Mouse (Mus musculus) macrophage (primary cell): ENCODE data around the gene Ak6. TPM values are rescaled to one million over a fixed set of nuclear protein-coding genes. Genes with fewer than 3 reads are reported as not detected.

ENCODE experiments used
- H3K27ac ChIP-seq: fragments of 350-480 bp; formaldehyde crosslinking; 2 replicates; pipeline ENCODE4 v1.9.0; 2021
- H3K36me3 ChIP-seq: fragments of 350-480 bp; formaldehyde crosslinking; 2 replicates; pipeline ENCODE4 v1.9.0; 2021; ENCODE audit errors: inconsistent target
- H3K4me3 ChIP-seq: fragments of 350-480 bp; formaldehyde crosslinking; 2 replicates; pipeline ENCODE4 v1.9.0; 2021; ENCODE audit errors: inconsistent target
- H3K79me2 ChIP-seq: fragments of 350-480 bp; formaldehyde crosslinking; 2 replicates; pipeline ENCODE4 v1.9.0; 2021; ENCODE audit errors: inconsistent target
- WGBS: methylation state at CpG from one replicate; pipeline ENCODE4 v1.1.7; 2026; ENCODE audit warnings: inconsistent platforms; ENCODE audit not compliant: missing documents; 5-methylcytosine and 5-hydroxymethylcytosine counted together
- polyA plus RNA-seq: library from polyadenylated mRNA; stranded (reverse); fragments of 250-400 nt; gene quantifications from 3 replicates; pipeline ENCODE4 v1.2.4, GENCODE M21; 2018; ENCODE audit warnings: inconsistent platforms

The Ak6 gene
- polyA plus RNA-seq, 1 experiment from 2014 or later, result 163 TPM

GRCm38 (mm10) chr13:100697541-100697940, 46.8 kb downstream of the Ak6 start:
- peaks cover 28% of the 10 kb centered on the region; the same call in 1 of the 2 replicates for H3K36me3 ChIP-seq
- WGBS, result 40% methylated on average over 3 of the region's 3 CpGs
- H3K4me3 ChIP-seq, result no peak overlapping the region
- H3K27ac ChIP-seq, result no peak overlapping the region
- no peaks in the 10 kb centered on the region for H3K79me2 ChIP-seq

- WGBS, result 88% methylated on average over 9 of the region's 10 CpGs
- no peak overlapping the region for H3K4me3 ChIP-seq
- no peaks in the 10 kb centered on the region for H3K79me2 ChIP-seq
- H3K36me3 ChIP-seq, result peaks cover 41% of the 10 kb centered on the region
- H3K27ac ChIP-seq, result no peak overlapping the region
Measured at GRCm38 (mm10) chr13:100698866-100699265, 48.1 kb downstream of the Ak6 start.

GRCm38 (mm10) chr13:100703468-100703867, 52.7 kb downstream of the Ak6 start:
- WGBS, result 100% methylated on average over 2 of the region's 2 CpGs
- Histone ChIP-seq H3K79me2 (no peaks in the 10 kb centered on the region), H3K36me3 (peaks cover 70% of the 10 kb centered on the region), H3K27ac (no peak overlapping the region), H3K4me3 (no peak overlapping the region)

- WGBS, result 96% methylated on average over 7 of the region's 7 CpGs
- no peaks in the 10 kb centered on the region for H3K79me2 ChIP-seq
Measured at GRCm38 (mm10) chr13:100706206-100706605, 55.4 kb downstream of the Ak6 start.

GRCm38 (mm10) chr13:100715467-100715866, 64.7 kb downstream of the Ak6 start:
- Histone ChIP-seq H3K36me3 (peaks cover 43% of the 10 kb centered on the region), H3K27ac (no peak overlapping the region), H3K4me3 (no peak overlapping the region), H3K79me2 (no peaks in the 10 kb centered on the region)
- WGBS, result 87% methylated on average over 6 of the region's 6 CpGs

More at GRCm38 (mm10) chr13:100706206-100706605, 55.4 kb downstream of the Ak6 start:
- peaks cover 89% of the 10 kb centered on the region for H3K36me3 ChIP-seq
- H3K4me3 ChIP-seq, result no peak overlapping the region
- no peak overlapping the region for H3K27ac ChIP-seq

Other genes starting within 250 kb of the Ak6 start
- gene Naip1, start 198.1 kb upstream of the Ak6 start, polyA plus RNA-seq, result 0.05 to 0.19 TPM (median 0.13 TPM) in 3 replicates
- 16.6 to 20.4 TPM (median 17.7 TPM) in 3 replicates for gene Gtf2h2, start 158.4 kb upstream of the Ak6 start, polyA plus RNA-seq
- not detected in 3 replicates for gene Ocln, start 98.3 kb upstream of the Ak6 start, polyA plus RNA-seq
- 0.15 to 0.27 TPM in 2 of 3 replicates, not detected in the other for gene Marveld2, start 34.0 kb upstream of the Ak6 start, polyA plus RNA-seq
- 19.7 to 30.9 TPM (median 22.6 TPM) in 3 replicates for gene Rad17, start 72 bp downstream of the Ak6 start, polyA plus RNA-seq
- gene Taf9, start 600 bp downstream of the Ak6 start, polyA plus RNA-seq, result 4.5 to 10.7 TPM (median 5.4 TPM) in 3 replicates
- gene Ccdc125, start 18.7 kb downstream of the Ak6 start, polyA plus RNA-seq, result 5.5 to 12.5 TPM (median 5.9 TPM) in 3 replicates
- gene Cdk7, start 80.0 kb downstream of the Ak6 start, polyA plus RNA-seq, result 15.2 to 26.0 TPM (median 24.2 TPM) in 3 replicates
- 71.3 to 93.3 TPM (median 80.4 TPM) in 3 replicates for gene Mrps36, start 93.7 kb downstream of the Ak6 start, polyA plus RNA-seq
- 0.86 to 7.4 TPM (median 4.3 TPM) in 3 replicates for gene Cenph, start 124.9 kb downstream of the Ak6 start, polyA plus RNA-seq
- gene Ccnb1, start 135.6 kb downstream of the Ak6 start, polyA plus RNA-seq, result 1.8 to 7.7 TPM (median 6.2 TPM) in 3 replicates
- 51.0 to 58.9 TPM (median 54.2 TPM) in 3 replicates for gene Slc30a5, start 182.4 kb downstream of the Ak6 start, polyA plus RNA-seq